Mouse (Mus musculus): ENCODE measurements around the gene Gm32802.
"Not testable (repeated sequence)": the region's sequence is repeated elsewhere in the genome, so short reads cannot be mapped to it uniquely, and the experiment has no call there.

DNA sequence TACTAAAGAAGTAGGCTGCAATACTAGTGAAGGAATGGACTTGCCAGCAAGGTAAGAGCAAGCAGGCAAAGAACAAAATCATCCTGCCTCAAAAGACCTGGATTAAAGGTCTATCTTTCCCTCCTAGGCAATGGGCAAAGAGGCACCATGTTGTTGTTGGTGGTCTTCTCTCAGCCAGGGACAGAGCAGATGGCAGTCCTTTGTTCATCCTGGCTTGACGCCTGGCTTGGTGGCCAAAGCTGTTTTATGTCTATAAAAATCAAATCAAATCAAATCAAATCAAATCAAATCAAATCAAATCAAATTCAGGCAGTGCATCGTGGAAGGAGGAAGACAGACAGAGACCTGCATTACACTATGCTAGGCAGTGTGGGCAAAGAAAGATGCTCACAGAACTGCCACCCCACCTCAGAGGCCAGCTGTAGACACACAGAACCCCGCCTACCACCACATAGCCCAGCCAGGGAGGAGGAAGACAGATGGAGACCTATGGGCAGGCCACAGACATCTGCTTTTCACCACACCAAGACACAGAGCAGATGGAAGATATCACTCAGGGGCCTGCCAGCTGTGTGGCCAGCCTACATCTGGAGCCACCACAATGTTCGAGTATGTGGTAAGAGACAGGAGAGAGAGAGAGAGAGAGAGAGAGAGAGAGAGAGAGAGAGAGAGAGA is 42.6 kb upstream of the Gm32802 start:
- TF ChIP-seq CTCF (IDR thresholded peaks at IDR 0.05; ENCODE audit: borderline replicate concordance, control insufficient read depth, extremely low read depth, insufficient read depth, low read length, poor library complexity); POLR2A (IDR thresholded peaks at IDR 0.05; ENCODE audit: control insufficient read depth, extremely low read depth, insufficient read depth, low read length, poor library complexity): not testable (repeated sequence)

Data from thymus, adult 2 months (tissue).